ENCODE assay signal across 46 mouse cellular contexts in genomic region chr3:107655491-107655890, GRCm38 (mm10). TPM values are rescaled to one million over a fixed set of nuclear protein-coding genes. Genes with fewer than 3 reads are reported as not detected.
DNase-seq lines count a peak whose midpoint lies in the region; ATAC-seq and TF ChIP-seq lines count a peak whose summit lies in the region.
"Had no signal": no experiment of that assay in that cellular context is flagged by ENCODE, and none has a peak within 500 bp of the region (broad histone marks: within the 10 kb centered on the region; RNA-seq: fewer than 3 reads in every experiment).

No protein-coding gene starts in this region.

- no peak overlapping the region for H3K4me2 ChIP-seq in heart, postnatal 0 days (ENCODE audit: low read depth, low read length)
- H3K4me2 ChIP-seq in heart, embryonic 12.5 days = no peak overlapping the region
- H3K4me2 ChIP-seq in kidney, postnatal 0 days (ENCODE audit: low read length) = no peak overlapping the region
- H3K4me2 ChIP-seq: embryonic facial prominence, embryonic 13.5 days; forebrain, embryonic 15.5 days; heart, embryonic 11.5 days; hindbrain, embryonic 15.5 days; limb, embryonic 12.5 days; liver, embryonic 11.5 days; midbrain, embryonic 12.5 days; neural tube, embryonic 12.5 days had no signal

- 77% methylated on average over 3 of the region's 3 CpGs for WGBS in heart, postnatal 0 days
- WGBS in heart, embryonic 12.5 days = 85% methylated on average over 3 of the region's 3 CpGs
- WGBS in kidney, postnatal 0 days = 30% methylated on average over 3 of the region's 3 CpGs

- no peaks in the 10 kb centered on the region for H3K4me1 ChIP-seq in heart, postnatal 0 days (ENCODE audit: control insufficient read depth, insufficient read depth)
- H3K4me1 ChIP-seq in heart, embryonic 12.5 days (replicated peaks) = no peaks in the 10 kb centered on the region
- H3K4me1 ChIP-seq in kidney, postnatal 0 days (replicated peaks; ENCODE audit: insufficient read depth, low read length) = no peaks in the 10 kb centered on the region
- no peaks in the 10 kb centered on the region for H3K4me1 ChIP-seq in brown adipose tissue, adult 24 weeks (ENCODE audit: control insufficient read depth, insufficient read depth, insufficient read length, low read length)
- H3K4me1 ChIP-seq: embryonic facial prominence, embryonic 13.5 days; forebrain, embryonic 10.5 days; forebrain, embryonic 15.5 days; hindbrain, embryonic 10.5 days; hindbrain, embryonic 15.5 days; limb, embryonic 12.5 days; midbrain, embryonic 12.5 days; neural tube, embryonic 12.5 days had no signal

- H3K9ac ChIP-seq in heart, postnatal 0 days (replicated peaks; ENCODE audit: low read depth, low read length) = no peak overlapping the region
- H3K9ac ChIP-seq in heart, embryonic 12.5 days = no peak overlapping the region
- H3K9ac ChIP-seq in kidney, postnatal 0 days (ENCODE audit: low read depth, low read length) = no peak overlapping the region
- H3K9ac ChIP-seq: embryonic facial prominence, embryonic 13.5 days; forebrain, embryonic 15.5 days; hindbrain, embryonic 15.5 days; limb, embryonic 12.5 days; liver, postnatal 0 days; midbrain, embryonic 12.5 days; neural tube, embryonic 12.5 days had no signal

- DNase-seq in heart, postnatal 0 days (ENCODE audit: low spot score) = peak; percentile 16
- no peak for DNase-seq in kidney, postnatal 0 days (ENCODE audit: low spot score)
- DNase-seq in kidney, adult 11 months = no peak
- no peak for DNase-seq in testis, postnatal 14 days (ENCODE audit: low spot score)
- DNase-seq in right cerebral cortex, postnatal 36 days (ENCODE audit: low spot score in 2 of 2) = no peak
- DNase-seq: adrenal gland, adult 2 months; cerebellum, adult 2 months; cerebellum, postnatal 14 days; gastrocnemius, postnatal 36 days; heart, adult 18-20 months; heart, postnatal 14 days; liver, postnatal 0 days; lung, postnatal 36 days; retina, postnatal 1 day; right cerebral cortex, postnatal 14 days; spleen, adult 18-20 months; thymus, adult 2 months; thymus, postnatal 36 days had no signal

- no peak for TF ChIP-seq CTCF in heart, postnatal 0 days (IDR thresholded peaks at IDR 0.05; ENCODE audit: low read depth)
- 0 out of 2 replicates have a peak, but pooled peaks have one; percentile 3 for TF ChIP-seq CTCF in kidney, postnatal 0 days (IDR thresholded peaks at IDR 0.05; ENCODE audit: low read depth)

- peaks cover 24% of the 10 kb centered on the region for H3K36me3 ChIP-seq in heart, postnatal 0 days (replicated peaks; ENCODE audit: control insufficient read depth, insufficient read depth, low read length)
- peaks cover 20% of the 10 kb centered on the region for H3K36me3 ChIP-seq in heart, embryonic 12.5 days
- H3K36me3 ChIP-seq in kidney, postnatal 0 days (ENCODE audit: insufficient read depth, low read length) = 0 out of 2 replicates have a peak, but pooled peaks cover 3% of the 10 kb centered on the region

- H3K27ac ChIP-seq in heart, postnatal 0 days (ENCODE audit: low read depth) = no peak overlapping the region
- no peak overlapping the region for H3K27ac ChIP-seq in heart, embryonic 12.5 days (ENCODE audit: poor library complexity, severe bottlenecking)
- H3K27ac ChIP-seq in kidney, postnatal 0 days = no peak overlapping the region
- H3K27ac ChIP-seq in brown adipose tissue, adult 24 weeks (replicated peaks; ENCODE audit: low read depth, low read length) = peak overlapping the region; percentile 84
- H3K27ac ChIP-seq: embryonic facial prominence, embryonic 13.5 days; forebrain, embryonic 10.5 days; forebrain, embryonic 15.5 days; hindbrain, embryonic 10.5 days; hindbrain, embryonic 15.5 days; layer of hippocampus, adult 2 months; left cerebral cortex, adult 2 months; limb, embryonic 12.5 days; midbrain, embryonic 12.5 days; neural tube, embryonic 12.5 days had no signal

- H3K4me3 ChIP-seq in heart, postnatal 0 days (ENCODE audit: low read depth, low read length) = no peak overlapping the region
- no peak overlapping the region for H3K4me3 ChIP-seq in heart, embryonic 12.5 days
- H3K4me3 ChIP-seq in kidney, postnatal 0 days (replicated peaks; ENCODE audit: low read depth, low read length) = no peak overlapping the region
- no peak overlapping the region for H3K4me3 ChIP-seq in brown adipose tissue, adult 24 weeks (ENCODE audit: insufficient read depth, low read depth, low read length)
- H3K4me3 ChIP-seq: embryonic facial prominence, embryonic 13.5 days; forebrain, embryonic 10.5 days; forebrain, embryonic 15.5 days; hindbrain, embryonic 10.5 days; hindbrain, embryonic 15.5 days; layer of hippocampus, adult 2 months; left cerebral cortex, adult 2 months; limb, embryonic 12.5 days; midbrain, embryonic 12.5 days; myocyte; neural tube, embryonic 12.5 days had no signal

- TF ChIP-seq EP300 in heart, postnatal 0 days (IDR thresholded peaks at IDR 0.05; ENCODE audit: low read depth) = no peak

- no peaks in the 10 kb centered on the region for H3K27me3 ChIP-seq in heart, postnatal 0 days (ENCODE audit: control insufficient read depth, insufficient read depth, low read length)
- no peaks in the 10 kb centered on the region; the same call in 1 of the 2 replicates for H3K27me3 ChIP-seq in heart, embryonic 12.5 days (replicated peaks)
- H3K27me3 ChIP-seq in kidney, postnatal 0 days (ENCODE audit: insufficient read depth, low read length) = no peaks in the 10 kb centered on the region
- H3K27me3 ChIP-seq: embryonic facial prominence, embryonic 13.5 days; forebrain, embryonic 15.5 days; hindbrain, embryonic 15.5 days; limb, embryonic 12.5 days; midbrain, embryonic 12.5 days; neural tube, embryonic 12.5 days had no signal

- ATAC-seq in heart, postnatal 0 days (ENCODE audit: insufficient read depth, low read depth) = no peak
- no peak for ATAC-seq in heart, embryonic 12.5 days (ENCODE audit: insufficient number of reproducible peaks, low FRiP score)
- no peak for ATAC-seq in kidney, postnatal 0 days (replicated peaks; ENCODE audit: low FRiP score, low read depth)
- ATAC-seq: CD4-positive, CD25-positive, alpha-beta regulatory T cell, adult 4 months; forebrain, embryonic 15.5 days; inflammation-experienced regulatory T-cells, adult 6 months; liver, postnatal 0 days had no signal

- no peaks in the 10 kb centered on the region for H3K9me3 ChIP-seq in heart, postnatal 0 days (replicated peaks; ENCODE audit: control insufficient read depth, low read length)
- no peaks in the 10 kb centered on the region for H3K9me3 ChIP-seq in heart, embryonic 12.5 days (replicated peaks)
- H3K9me3 ChIP-seq in kidney, postnatal 0 days (replicated peaks; ENCODE audit: low read length) = no peaks in the 10 kb centered on the region
- H3K9me3 ChIP-seq: embryonic facial prominence, embryonic 13.5 days; forebrain, embryonic 10.5 days; forebrain, embryonic 15.5 days; hindbrain, embryonic 15.5 days; limb, embryonic 12.5 days; midbrain, embryonic 12.5 days; neural tube, embryonic 12.5 days had no signal

RNA-seq across cellular contexts. Expression of gene Strip1, which starts 24.0 kb away (rescaled TPM):
- 35.7 and 49.2 TPM in 2 replicates for total RNA-seq in heart, postnatal 0 days (2014; rRNA removed; ENCODE audit: low replicate concordance)
- polyA plus RNA-seq in heart, postnatal 0 days (2015; fragmentation: Nextera tagmentation; extraction: Ambion mirVana) = 23.5 and 24.0 TPM in 2 replicates
- 43.6 and 44.6 TPM in 2 replicates for polyA plus RNA-seq in heart, embryonic 12.5 days (2016; fragmentation: Nextera tagmentation; extraction: Ambion mirVana)
- 34.4 and 34.9 TPM in 2 replicates for polyA plus RNA-seq in kidney, postnatal 0 days (2015; fragmentation: Nextera tagmentation; extraction: Ambion mirVana)
- polyA plus RNA-seq in brown adipose tissue, adult 24 weeks (2012; ENCODE audit: insufficient read depth, insufficient read length, missing spikeins) = 21.9 and 27.7 TPM in 2 replicates

RNA-seq across cellular contexts. Expression of gene Gm10961, which starts 24.4 kb away (rescaled TPM):
- not detected in 2 replicates for total RNA-seq in heart, postnatal 0 days (2014; rRNA removed; ENCODE audit: low replicate concordance)
- not detected in 2 replicates for polyA plus RNA-seq in heart, postnatal 0 days (2015; fragmentation: Nextera tagmentation; extraction: Ambion mirVana)
- polyA plus RNA-seq in heart, embryonic 12.5 days (2016; fragmentation: Nextera tagmentation; extraction: Ambion mirVana) = not detected in 2 replicates
- polyA plus RNA-seq in kidney, postnatal 0 days (2015; fragmentation: Nextera tagmentation; extraction: Ambion mirVana) = not detected in 2 replicates
- polyA plus RNA-seq in brown adipose tissue, adult 24 weeks (2012; ENCODE audit: insufficient read depth, insufficient read length, missing spikeins) = not detected in 2 replicates
- total RNA-seq: adrenal gland, adult 2 months; adrenal gland, postnatal 36 days; gastrocnemius, adult 18-20 months; gastrocnemius, postnatal 36 days; heart, adult 18-20 months; heart, postnatal 14 days; layer of hippocampus, adult 2 months; layer of hippocampus, postnatal 14 days; left cerebral cortex, adult 2 months; left cerebral cortex, postnatal 25 days; megakaryocyte, adult 5-6 weeks; midbrain, postnatal 0 days had no signal
- polyA plus RNA-seq: adrenal gland, adult 2 months; brain, embryonic 14.5 days; CD4-positive, CD25-positive, alpha-beta regulatory T cell, adult 4 months; cerebellum, adult 2 months; cortical plate, adult 2 months; embryonic facial prominence, embryonic 13.5 days; forebrain, embryonic 10.5 days; forebrain, embryonic 15.5 days; frontal cortex, adult 2 months; heart, embryonic 11.5 days; hindbrain, embryonic 10.5 days; hindbrain, embryonic 15.5 days; inflammation-experienced regulatory T-cells, adult 6 months; limb, embryonic 12.5 days; liver, embryonic 11.5 days; liver, postnatal 0 days; lung, embryonic 16.5 days; midbrain, embryonic 12.5 days; midbrain, postnatal 0 days; myocyte; neural tube, embryonic 12.5 days; stomach, embryonic 16.5 days; thymus, adult 2 months had no signal

RNA-seq across cellular contexts. Expression of gene Ahcyl1, which starts 40.9 kb away (rescaled TPM):
- total RNA-seq in heart, postnatal 0 days (2014; rRNA removed; ENCODE audit: low replicate concordance) = 19.2 and 32.0 TPM in 2 replicates
- 39.4 and 43.3 TPM in 2 replicates for polyA plus RNA-seq in heart, postnatal 0 days (2015; fragmentation: Nextera tagmentation; extraction: Ambion mirVana)
- polyA plus RNA-seq in heart, embryonic 12.5 days (2016; fragmentation: Nextera tagmentation; extraction: Ambion mirVana) = 69.3 and 74.0 TPM in 2 replicates
- polyA plus RNA-seq in kidney, postnatal 0 days (2015; fragmentation: Nextera tagmentation; extraction: Ambion mirVana) = 79.2 and 81.5 TPM in 2 replicates
- 510 and 528 TPM in 2 replicates for polyA plus RNA-seq in brown adipose tissue, adult 24 weeks (2012; ENCODE audit: insufficient read depth, insufficient read length, missing spikeins)
